19 mouse cellular contexts compared by ENCODE assay signal in the genomic region with DNA sequence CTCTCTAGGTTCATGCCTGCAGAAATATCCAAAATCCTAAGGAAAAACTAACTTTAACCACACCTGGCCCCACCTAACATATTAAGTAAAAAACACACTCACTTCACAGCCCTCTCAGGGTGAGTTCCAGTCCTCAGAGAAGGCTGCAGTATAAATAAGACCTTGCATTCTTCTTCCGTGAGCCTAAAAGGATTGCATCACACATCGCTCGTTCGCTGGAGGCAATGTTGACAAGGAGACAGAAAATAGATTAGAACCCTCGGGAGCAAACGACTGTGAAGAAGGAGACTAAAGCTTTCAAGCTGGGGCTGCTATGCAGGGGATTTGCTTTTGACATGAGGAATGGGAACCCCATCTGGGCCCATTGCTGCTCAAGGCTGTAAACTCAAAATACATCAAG. TPM values are rescaled to one million over a fixed set of nuclear protein-coding genes. Genes with fewer than 3 reads are reported as not detected.
DNase-seq lines count a peak whose midpoint lies in the region; ATAC-seq and TF ChIP-seq lines count a peak whose summit lies in the region.
"Had no signal": no experiment of that assay in that cellular context is flagged by ENCODE, and none has a peak within 500 bp of the region (broad histone marks: within the 10 kb centered on the region; RNA-seq: fewer than 3 reads in every experiment).

No protein-coding gene starts in this region.

- no peaks in the 10 kb centered on the region for H3K9me3 ChIP-seq in hindbrain, embryonic 12.5 days (replicated peaks)
- H3K9me3 ChIP-seq in hindbrain, embryonic 11.5 days (ENCODE audit: control insufficient read depth, low read length) = no peaks in the 10 kb centered on the region
- H3K9me3 ChIP-seq in lung, embryonic 16.5 days (ENCODE audit: control insufficient read depth, low read length) = no peaks in the 10 kb centered on the region
- H3K9me3 ChIP-seq in neural tube, embryonic 15.5 days (replicated peaks) = no peaks in the 10 kb centered on the region
- H3K9me3 ChIP-seq in forebrain, embryonic 12.5 days = 0 out of 2 replicates have a peak, but pooled peaks cover 3% of the 10 kb centered on the region
- H3K9me3 ChIP-seq: heart, embryonic 13.5 days; liver, embryonic 12.5 days had no signal

- H3K36me3 ChIP-seq in hindbrain, embryonic 12.5 days = no peaks in the 10 kb centered on the region
- H3K36me3 ChIP-seq in hindbrain, embryonic 11.5 days (ENCODE audit: control insufficient read depth, insufficient read depth, low read length) = no peaks in the 10 kb centered on the region
- H3K36me3 ChIP-seq in lung, embryonic 16.5 days (ENCODE audit: control insufficient read depth, insufficient read depth, low read length) = no peaks in the 10 kb centered on the region
- H3K36me3 ChIP-seq in neural tube, embryonic 15.5 days = no peaks in the 10 kb centered on the region
- no peaks in the 10 kb centered on the region for H3K36me3 ChIP-seq in forebrain, embryonic 12.5 days (replicated peaks)
- H3K36me3 ChIP-seq: heart, embryonic 13.5 days; liver, embryonic 12.5 days had no signal

- TF ChIP-seq POLR2A in lung, adult 2 months (IDR thresholded peaks at IDR 0.05; ENCODE audit: borderline replicate concordance, extremely low read depth, low read depth, low read length) = no peak

- WGBS in hindbrain, embryonic 12.5 days = 25% methylated on average over 6 of the region's 6 CpGs
- WGBS in hindbrain, embryonic 11.5 days = 44% methylated on average over 6 of the region's 6 CpGs
- WGBS in lung, embryonic 16.5 days = 19% methylated on average over 6 of the region's 6 CpGs
- WGBS in lung, adult 2 months = 36% methylated on average over 6 of the region's 6 CpGs
- WGBS in neural tube, embryonic 15.5 days = 17% methylated on average over 6 of the region's 6 CpGs
- 34% methylated on average over 6 of the region's 6 CpGs for WGBS in forebrain, embryonic 12.5 days

- no peaks in the 10 kb centered on the region for H3K27me3 ChIP-seq in hindbrain, embryonic 12.5 days
- H3K27me3 ChIP-seq in hindbrain, embryonic 11.5 days (ENCODE audit: control insufficient read depth, insufficient read depth, low read length) = no peaks in the 10 kb centered on the region
- no peaks in the 10 kb centered on the region for H3K27me3 ChIP-seq in lung, embryonic 16.5 days (ENCODE audit: control insufficient read depth, insufficient read depth, low read depth, low read length)
- no peaks in the 10 kb centered on the region for H3K27me3 ChIP-seq in neural tube, embryonic 15.5 days (replicated peaks)
- no peaks in the 10 kb centered on the region for H3K27me3 ChIP-seq in forebrain, embryonic 12.5 days
- H3K27me3 ChIP-seq: heart, embryonic 13.5 days; liver, embryonic 12.5 days had no signal

- ATAC-seq in hindbrain, embryonic 12.5 days (ENCODE audit: low FRiP score) = no peak
- no peak for ATAC-seq in hindbrain, embryonic 11.5 days (ENCODE audit: low FRiP score)
- peak; percentile 51; the same call in 1 of the 2 replicates for ATAC-seq in lung, embryonic 16.5 days (ENCODE audit: low read depth)
- no peak for ATAC-seq in neural tube, embryonic 15.5 days (ENCODE audit: low FRiP score)
- no peak for ATAC-seq in forebrain, embryonic 12.5 days (ENCODE audit: low FRiP score)
- ATAC-seq: forebrain, postnatal 0 days; liver, embryonic 12.5 days had no signal

- H3K4me3 ChIP-seq in hindbrain, embryonic 12.5 days = no peak overlapping the region
- H3K4me3 ChIP-seq in hindbrain, embryonic 11.5 days (ENCODE audit: low read depth, low read length) = no peak overlapping the region
- H3K4me3 ChIP-seq in lung, embryonic 16.5 days (ENCODE audit: low read length) = no peak overlapping the region
- H3K4me3 ChIP-seq in lung, adult 2 months (replicated peaks; ENCODE audit: extremely low read depth, low read depth, low read length) = no peak overlapping the region
- H3K4me3 ChIP-seq in neural tube, embryonic 15.5 days (replicated peaks) = no peak overlapping the region
- no peak overlapping the region for H3K4me3 ChIP-seq in forebrain, embryonic 12.5 days (replicated peaks)
- H3K4me3 ChIP-seq: heart, embryonic 13.5 days; liver, embryonic 12.5 days had no signal

- no peak for DNase-seq in hindbrain, embryonic 11.5 days (ENCODE audit: low spot score)
- DNase-seq in lung, adult 2 months = no peak
- DNase-seq in adrenal gland, postnatal 36 days = peak; percentile 39 to 44
- DNase-seq in heart, postnatal 4 days = no peak
- DNase-seq: B cell, adult 2 months; cerebellum, adult 18-20 months; forebrain, postnatal 0 days; heart, postnatal 36 days; kidney, adult 11 months; kidney, postnatal 14 days; left cerebral cortex, postnatal 4 days; retina, postnatal 1 day; thymus, adult 2 months had no signal

- 0 out of 2 replicates have a peak overlapping the region, but pooled peaks have one; percentile 13 for H3K27ac ChIP-seq in hindbrain, embryonic 12.5 days
- H3K27ac ChIP-seq in hindbrain, embryonic 11.5 days (ENCODE audit: low read depth, low read length) = no peak overlapping the region
- H3K27ac ChIP-seq in lung, embryonic 16.5 days (ENCODE audit: low read length) = peak overlapping the region; percentile 27; the same call in 1 of the 2 replicates
- 0 out of 2 replicates have a peak overlapping the region, but pooled peaks have one; percentile 2 for H3K27ac ChIP-seq in neural tube, embryonic 15.5 days (replicated peaks)
- H3K27ac ChIP-seq in forebrain, embryonic 12.5 days = no peak overlapping the region
- H3K27ac ChIP-seq: heart, embryonic 13.5 days; liver, embryonic 12.5 days had no signal

- H3K4me1 ChIP-seq in hindbrain, embryonic 12.5 days = peaks cover 24% of the 10 kb centered on the region
- H3K4me1 ChIP-seq in hindbrain, embryonic 11.5 days (replicated peaks; ENCODE audit: control insufficient read depth, insufficient read depth, low read length) = no peaks in the 10 kb centered on the region
- H3K4me1 ChIP-seq in lung, embryonic 16.5 days (replicated peaks; ENCODE audit: control insufficient read depth, insufficient read depth, low read length) = peaks cover 17% of the 10 kb centered on the region
- H3K4me1 ChIP-seq in lung, adult 2 months (ENCODE audit: control insufficient read depth, insufficient read depth, low read length) = no peaks in the 10 kb centered on the region
- peaks cover 21% of the 10 kb centered on the region for H3K4me1 ChIP-seq in neural tube, embryonic 15.5 days
- H3K4me1 ChIP-seq in forebrain, embryonic 12.5 days = peaks cover 24% of the 10 kb centered on the region
- H3K4me1 ChIP-seq: liver, embryonic 12.5 days had no signal

- no peak overlapping the region for H3K9ac ChIP-seq in hindbrain, embryonic 12.5 days
- H3K9ac ChIP-seq in hindbrain, embryonic 11.5 days (ENCODE audit: low read depth, low read length) = no peak overlapping the region
- H3K9ac ChIP-seq in lung, embryonic 16.5 days (ENCODE audit: low read length) = no peak overlapping the region
- H3K9ac ChIP-seq in neural tube, embryonic 15.5 days (replicated peaks) = no peak overlapping the region
- H3K9ac ChIP-seq in forebrain, embryonic 12.5 days = no peak overlapping the region
- H3K9ac ChIP-seq: forebrain, postnatal 0 days; heart, embryonic 13.5 days; liver, embryonic 12.5 days had no signal

- no peak for TF ChIP-seq CTCF in lung, adult 2 months (IDR thresholded peaks at IDR 0.05; ENCODE audit: insufficient read depth, low read length)

- H3K4me2 ChIP-seq in hindbrain, embryonic 12.5 days (replicated peaks) = no peak overlapping the region
- H3K4me2 ChIP-seq in hindbrain, embryonic 11.5 days (replicated peaks; ENCODE audit: low read depth, low read length) = no peak overlapping the region
- no peak overlapping the region for H3K4me2 ChIP-seq in lung, embryonic 16.5 days (ENCODE audit: low read depth, low read length)
- no peak overlapping the region for H3K4me2 ChIP-seq in neural tube, embryonic 15.5 days
- no peak overlapping the region for H3K4me2 ChIP-seq in forebrain, embryonic 12.5 days
- H3K4me2 ChIP-seq: heart, embryonic 13.5 days; liver, embryonic 12.5 days had no signal

RNA-seq across cellular contexts. Expression of a gene that starts 21.0 kb away (rescaled TPM):
- 39.8 and 40.2 TPM in 2 replicates for polyA plus RNA-seq in hindbrain, embryonic 12.5 days (2016; fragmentation: Nextera tagmentation; extraction: Ambion mirVana)
- 29.0 and 36.1 TPM in 2 replicates for polyA plus RNA-seq in hindbrain, embryonic 11.5 days (2014; fragmentation: Nextera tagmentation; extraction: Ambion mirVana)
- 44.1 and 44.4 TPM in 2 replicates for polyA plus RNA-seq in lung, embryonic 16.5 days (2015; fragmentation: Nextera tagmentation; extraction: Ambion mirVana)
- polyA plus RNA-seq in lung, adult 2 months (2012; rRNA removed) = 22.9 and 26.8 TPM in 2 replicates
- total RNA-seq in adrenal gland, postnatal 36 days (2021) = 10 to 100 TPM; 19.9 to 24.0 TPM
- polyA plus RNA-seq in neural tube, embryonic 15.5 days (2015; fragmentation: Nextera tagmentation; extraction: Ambion mirVana) = 42.7 and 43.4 TPM in 2 replicates
- total RNA-seq in heart, postnatal 4 days (2021) = 10 to 100 TPM; 17.0 to 17.9 TPM
- polyA plus RNA-seq in forebrain, embryonic 12.5 days (2016; fragmentation: Nextera tagmentation; extraction: Ambion mirVana) = 30.6 and 31.3 TPM in 2 replicates

RNA-seq across cellular contexts. Expression of a gene that starts 23.7 kb away (rescaled TPM):
- polyA plus RNA-seq in hindbrain, embryonic 12.5 days (2016; fragmentation: Nextera tagmentation; extraction: Ambion mirVana) = 230 and 273 TPM in 2 replicates
- polyA plus RNA-seq in hindbrain, embryonic 11.5 days (2014; fragmentation: Nextera tagmentation; extraction: Ambion mirVana) = 253 TPM in 2 replicates
- polyA plus RNA-seq in lung, embryonic 16.5 days (2015; fragmentation: Nextera tagmentation; extraction: Ambion mirVana) = 253 and 258 TPM in 2 replicates
- 79.5 and 101 TPM in 2 replicates for polyA plus RNA-seq in lung, adult 2 months (2012; rRNA removed)
- 100 to 1,000 TPM; 372 to 422 TPM for total RNA-seq in adrenal gland, postnatal 36 days (2021)
- 435 and 492 TPM in 2 replicates for polyA plus RNA-seq in neural tube, embryonic 15.5 days (2015; fragmentation: Nextera tagmentation; extraction: Ambion mirVana)
- 100 to 1,000 TPM; 873 to 920 TPM for total RNA-seq in heart, postnatal 4 days (2021)
- 248 TPM in 2 replicates for polyA plus RNA-seq in forebrain, embryonic 12.5 days (2016; fragmentation: Nextera tagmentation; extraction: Ambion mirVana)

RNA-seq across cellular contexts. Expression of a gene that starts 23.8 kb away (rescaled TPM):
- polyA plus RNA-seq in hindbrain, embryonic 12.5 days (2016; fragmentation: Nextera tagmentation; extraction: Ambion mirVana) = 36.2 and 39.0 TPM in 2 replicates
- 33.4 and 34.0 TPM in 2 replicates for polyA plus RNA-seq in hindbrain, embryonic 11.5 days (2014; fragmentation: Nextera tagmentation; extraction: Ambion mirVana)
- 28.6 and 33.7 TPM in 2 replicates for polyA plus RNA-seq in lung, embryonic 16.5 days (2015; fragmentation: Nextera tagmentation; extraction: Ambion mirVana)
- 20.1 and 20.6 TPM in 2 replicates for polyA plus RNA-seq in lung, adult 2 months (2012; rRNA removed)
- total RNA-seq in adrenal gland, postnatal 36 days (2021) = 10 to 100 TPM; 20.5 to 24.0 TPM
- polyA plus RNA-seq in neural tube, embryonic 15.5 days (2015; fragmentation: Nextera tagmentation; extraction: Ambion mirVana) = 32.7 and 34.2 TPM in 2 replicates
- total RNA-seq in heart, postnatal 4 days (2021) = 10 to 100 TPM; 15.9 to 16.4 TPM
- 43.2 and 45.6 TPM in 2 replicates for polyA plus RNA-seq in forebrain, embryonic 12.5 days (2016; fragmentation: Nextera tagmentation; extraction: Ambion mirVana)

Comparison
In these comparisons a context has a peak if more than half of its experiments do, and no peak if none do; other contexts are left out.
1. H3K27ac ChIP-seq: peak in hindbrain, embryonic 12.5 days (single experiment), lung, embryonic 16.5 days (single experiment) and neural tube, embryonic 15.5 days (single experiment); none in hindbrain, embryonic 11.5 days (single experiment) and forebrain, embryonic 12.5 days (single experiment).
2. DNase-seq: peak in adrenal gland, postnatal 36 days (2 of 2); none in hindbrain, embryonic 11.5 days (single experiment), lung, adult 2 months (single experiment) and heart, postnatal 4 days (single experiment).